Mouse (Mus musculus): ENCODE results near the gene Gak. TPM values are rescaled to one million over a fixed set of nuclear protein-coding genes. Genes with fewer than 3 reads are reported as not detected.

The Gak gene
- total and polyA plus RNA-seq, 3 experiments, result 49.9 to 67.3 (median 65.2) TPM

DNA sequence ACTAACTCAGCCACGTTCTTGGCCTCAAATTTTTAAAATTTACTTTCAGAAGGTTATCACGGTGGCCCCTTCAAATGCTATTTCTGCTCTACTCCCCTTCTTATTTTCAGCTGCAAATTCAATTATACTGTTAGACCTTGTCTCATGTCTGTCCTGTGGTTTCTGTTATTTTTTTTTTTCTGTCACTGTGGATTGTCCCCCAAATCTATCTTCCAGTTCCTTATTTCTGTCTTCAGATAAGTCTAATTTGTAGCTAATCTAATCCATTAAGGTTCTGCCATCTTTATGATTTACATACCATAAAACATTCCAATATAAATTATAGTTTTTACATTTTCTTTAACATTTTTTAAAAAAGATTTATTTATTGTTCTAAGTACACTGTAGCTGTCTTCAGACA lies 37.8 kb upstream of the Gak start:
- H3K4me1 ChIP-seq (ENCODE audit: control insufficient read depth in 1 of 2, insufficient read depth in 2 of 2), result peaks cover 2 to 31% of the 10 kb centered on the region in 2 experiments
- no peak for TF ChIP-seq POLR2A (IDR thresholded peaks at IDR 0.05; ENCODE audit: low read depth, low read length)
- no peak for TF ChIP-seq ZKSCAN1 (IDR thresholded peaks at IDR 0.05; ENCODE audit: borderline replicate concordance, low read depth, low read length)
- TF ChIP-seq RCOR1 (conservative IDR thresholded peaks at IDR 0.05; ENCODE audit: low read depth, low read length), result no peak
- TF ChIP-seq E2F4 (IDR thresholded peaks at IDR 0.05; ENCODE audit: insufficient replicate concordance, low read depth, low read length), result no peak
- TF ChIP-seq KAT2A (IDR thresholded peaks at IDR 0.05; ENCODE audit: insufficient replicate concordance, low read length), result no peak
- TF ChIP-seq ZMIZ1 (IDR thresholded peaks at IDR 0.05; ENCODE audit: low read depth, low read length), result no peak
- no peak for TF ChIP-seq ZNF384 (IDR thresholded peaks at IDR 0.05; ENCODE audit: low read depth, low read length)
- H3K27me3 ChIP-seq (replicated peaks), result peaks cover 6% of the 10 kb centered on the region
- H3K27ac ChIP-seq (ENCODE audit: insufficient read depth, low read depth), result no peak overlapping the region
- dilution Hi-C loops (cut with MboI; ENCODE audit: extremely low pct_ligation_motif_present, extremely low pct_unique_long_range_greater_than_20kb, low sequenced_read_pairs), result no loop called here
- no peaks in the 10 kb centered on the region for H3K79me2 ChIP-seq (replicated peaks; ENCODE audit: control insufficient read depth, extremely low read depth, insufficient read depth, poor library complexity, severe bottlenecking)
- DNase-seq (ENCODE audit: extremely low read depth), result no peak
- in situ Hi-C loops (cut with MboI; ENCODE audit: low pct_ligation_motif_present, low pct_unique_long_range_greater_than_20kb, low sequenced_read_pairs), result loop anchor here (25.0 kb wide), 1 partner anchor 230 kb away; the partner anchor contains the start of genes Atp5k and Mfsd7a
- H3K9me3 ChIP-seq (replicated peaks; ENCODE audit: low read length), result no peaks in the 10 kb centered on the region
- H3K4me2 ChIP-seq (ENCODE audit: insufficient read depth, low read depth, poor library complexity, severe bottlenecking), result no peak overlapping the region
- peaks cover 10 to 15% of the 10 kb centered on the region in 2 experiments for H3K36me3 ChIP-seq (replicated peaks in 1 of 2; ENCODE audit: control insufficient read depth in 1 of 2, insufficient read depth in 1 of 2, low read length in 1 of 2)
- no peak overlapping the region for H3K9ac ChIP-seq (ENCODE audit: insufficient read depth, low read depth)
- no peak overlapping the region for H3K4me3 ChIP-seq (replicated peaks in 1 of 3; ENCODE audit: low read depth in 2 of 3, low read length in 2 of 3, poor library complexity in 1 of 3)

DNA sequence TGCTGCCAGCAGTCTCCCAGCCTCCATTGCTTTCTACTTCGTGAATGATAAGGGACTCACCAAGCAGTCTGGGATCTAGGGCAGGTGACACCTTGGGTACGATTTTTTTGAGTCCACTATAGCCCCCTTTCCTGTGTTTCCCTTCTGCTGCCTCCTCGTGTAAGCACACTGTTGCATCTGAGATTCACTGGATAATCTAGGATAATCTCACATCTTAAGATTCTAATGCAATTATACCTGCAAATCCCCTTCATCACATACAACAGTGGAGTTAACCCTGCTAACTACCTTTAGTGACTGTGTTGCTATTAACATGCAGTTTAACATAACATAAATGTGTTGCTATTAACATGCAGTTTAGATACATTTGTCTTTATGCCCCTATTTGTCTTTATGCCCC lies 35.5 kb upstream of the Gak start:
- TF ChIP-seq RCOR1 (conservative IDR thresholded peaks at IDR 0.05; ENCODE audit: low read depth, low read length), result no peak
- TF ChIP-seq IRF4 (IDR thresholded peaks at IDR 0.05; ENCODE audit: low read depth, low read length), result no peak
- H3K79me2 ChIP-seq (replicated peaks; ENCODE audit: control insufficient read depth, extremely low read depth, insufficient read depth, poor library complexity, severe bottlenecking), result no peaks in the 10 kb centered on the region
- peaks cover 6% of the 10 kb centered on the region for H3K27me3 ChIP-seq (replicated peaks)
- H3K27ac ChIP-seq (ENCODE audit: insufficient read depth, low read depth), result no peak overlapping the region
- no peak for DNase-seq (ENCODE audit: extremely low read depth)
- no peaks in the 10 kb centered on the region for H3K9me3 ChIP-seq (replicated peaks; ENCODE audit: low read length)
- H3K4me2 ChIP-seq (ENCODE audit: insufficient read depth, low read depth, poor library complexity, severe bottlenecking), result no peak overlapping the region
- H3K4me1 ChIP-seq (ENCODE audit: control insufficient read depth in 1 of 2, insufficient read depth in 2 of 2), result peaks cover 4 to 28% of the 10 kb centered on the region in 2 experiments
- no peak overlapping the region for H3K9ac ChIP-seq (ENCODE audit: insufficient read depth, low read depth)
- in situ Hi-C loops (cut with MboI; ENCODE audit: low pct_ligation_motif_present, low pct_unique_long_range_greater_than_20kb, low sequenced_read_pairs), result loop anchor here (25.0 kb wide), 1 partner anchor 228 kb away; the partner anchor contains the start of genes Atp5k and Mfsd7a
- no peaks in the 10 kb centered on the region for H3K36me3 ChIP-seq (replicated peaks in 1 of 2; ENCODE audit: control insufficient read depth in 1 of 2, insufficient read depth in 1 of 2, low read length in 1 of 2)
- H3K4me3 ChIP-seq (replicated peaks in 1 of 3; ENCODE audit: low read depth in 2 of 3, low read length in 2 of 3, poor library complexity in 1 of 3), result no peak overlapping the region
- dilution Hi-C loops (cut with MboI; ENCODE audit: extremely low pct_ligation_motif_present, extremely low pct_unique_long_range_greater_than_20kb, low sequenced_read_pairs), result no loop called here

DNA sequence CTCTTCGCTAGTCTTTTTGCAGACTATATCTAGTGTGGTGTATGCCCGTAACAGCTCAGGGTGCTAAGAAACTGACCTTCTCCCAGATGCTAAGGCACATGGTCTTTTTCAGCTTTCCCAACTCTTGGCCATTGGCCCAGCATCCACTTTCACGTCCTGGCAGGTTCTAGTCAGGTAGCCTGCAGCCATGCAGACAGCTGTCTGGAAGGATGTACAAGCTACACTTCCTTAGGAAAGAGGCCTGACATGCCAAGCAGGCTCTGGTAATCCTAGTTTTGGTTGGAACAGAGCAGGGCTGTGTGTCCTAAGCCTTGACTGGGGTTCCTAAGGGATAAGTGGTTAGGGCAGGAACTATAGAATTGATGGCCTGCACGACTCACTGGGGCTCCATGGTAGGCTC lies 33.2 kb upstream of the Gak start:
- Histone ChIP-seq H3K9ac (ENCODE audit: insufficient read depth, low read depth) (no peak overlapping the region), H3K4me3 (replicated peaks in 1 of 3; ENCODE audit: low read depth in 2 of 3, low read length in 2 of 3, poor library complexity in 1 of 3) (no peak overlapping the region), H3K27me3 (replicated peaks) (peaks cover 6% of the 10 kb centered on the region), H3K9me3 (replicated peaks; ENCODE audit: low read length) (no peaks in the 10 kb centered on the region), H3K4me1 (ENCODE audit: control insufficient read depth in 1 of 2, insufficient read depth in 2 of 2) (peaks cover 6 to 29% of the 10 kb centered on the region in 2 experiments), H3K79me2 (replicated peaks; ENCODE audit: control insufficient read depth, extremely low read depth, insufficient read depth, poor library complexity, severe bottlenecking) (no peaks in the 10 kb centered on the region), H3K36me3 (replicated peaks in 1 of 2; ENCODE audit: control insufficient read depth in 1 of 2, insufficient read depth in 1 of 2, low read length in 1 of 2) (peaks cover 5 to 8% of the 10 kb centered on the region in 2 experiments), H3K27ac (ENCODE audit: insufficient read depth, low read depth) (no peak overlapping the region), H3K4me2 (ENCODE audit: insufficient read depth, low read depth, poor library complexity, severe bottlenecking) (no peak overlapping the region)
- dilution Hi-C loops (cut with MboI; ENCODE audit: extremely low pct_ligation_motif_present, extremely low pct_unique_long_range_greater_than_20kb, low sequenced_read_pairs) (no loop called here), in situ Hi-C loops (cut with MboI; ENCODE audit: low pct_ligation_motif_present, low pct_unique_long_range_greater_than_20kb, low sequenced_read_pairs) (loop anchor here (25.0 kb wide), 1 partner anchor 225 kb away; the partner anchor contains the start of genes Atp5k and Mfsd7a)
- TF ChIP-seq RAD21 (IDR thresholded peaks at IDR 0.05; ENCODE audit: low read depth, low read length) (no peak), CTCF (conservative IDR thresholded peaks at IDR 0.05 in 1 of 2, IDR thresholded peaks at IDR 0.05 in 1 of 2; ENCODE audit: low read depth in 2 of 2, low read length in 2 of 2) (no peak), PAX5 (IDR thresholded peaks at IDR 0.05; ENCODE audit: low read length) (no peak), RCOR1 (conservative IDR thresholded peaks at IDR 0.05; ENCODE audit: low read depth, low read length) (no peak), ZNF384 (IDR thresholded peaks at IDR 0.05; ENCODE audit: low read depth, low read length) (no peak), TBP (conservative IDR thresholded peaks at IDR 0.05; ENCODE audit: low read depth, low read length) (no peak), POLR2A (IDR thresholded peaks at IDR 0.05; ENCODE audit: low read depth, low read length) (no peak), CHD1 (IDR thresholded peaks at IDR 0.05; ENCODE audit: low read depth, low read length) (no peak), BHLHE40 (IDR thresholded peaks at IDR 0.05; ENCODE audit: low read depth, low read length) (no peak), ELF1 (IDR thresholded peaks at IDR 0.05; ENCODE audit: low read depth, low read length) (no peak)
- DNase-seq (ENCODE audit: extremely low read depth), result no peak

All from CH12.LX (cell line).